Mouse (Mus musculus) kidney, adult 18-20 months (tissue): ENCODE data around the gene Abhd12b.

ENCODE experiments used
- DNase-seq: peaks from one replicate; pipeline ENCODE4 v3.0.0; 2021

The Abhd12b gene

DNA sequence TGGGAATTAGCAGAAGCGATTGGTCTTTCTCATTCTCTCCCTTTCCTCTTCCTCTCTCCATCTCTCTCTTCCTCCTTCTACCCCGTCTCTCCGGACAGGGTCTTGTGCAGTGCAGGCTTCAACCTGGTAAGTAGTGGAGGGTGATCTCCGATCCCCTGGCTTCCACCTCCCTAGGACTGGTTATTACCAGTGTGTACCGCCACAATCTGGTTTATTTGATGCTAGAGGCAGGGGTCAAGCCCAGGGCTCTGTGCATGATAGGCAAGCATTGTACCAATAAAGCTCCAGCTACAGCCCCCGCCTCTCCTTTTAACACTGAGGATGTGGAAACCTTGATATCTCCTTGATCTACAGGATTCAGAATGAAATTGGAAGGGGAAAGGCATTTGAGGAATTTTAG lies 59.7 kb downstream of the Abhd12b start:
- no peak for DNase-seq

DNA sequence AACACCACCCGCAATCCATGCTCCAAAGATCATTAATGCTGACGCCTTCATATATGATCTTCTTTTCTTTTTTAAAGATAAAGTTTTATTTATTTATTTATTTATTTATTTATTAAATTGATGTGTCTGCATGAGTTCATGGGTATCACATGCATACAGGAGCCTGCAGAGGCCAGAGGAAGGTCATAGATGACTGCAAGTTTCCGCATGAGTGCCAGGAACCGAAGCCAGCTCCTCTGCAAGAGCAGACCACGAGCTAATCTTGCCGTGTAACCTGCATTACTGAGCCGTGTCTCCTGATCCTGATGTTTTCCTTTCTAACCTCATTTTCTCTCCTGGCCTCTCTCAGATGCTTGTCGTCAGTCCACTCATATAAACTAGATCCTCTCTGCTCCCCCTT lies 60.3 kb downstream of the Abhd12b start:
- DNase-seq = no peak

DNA sequence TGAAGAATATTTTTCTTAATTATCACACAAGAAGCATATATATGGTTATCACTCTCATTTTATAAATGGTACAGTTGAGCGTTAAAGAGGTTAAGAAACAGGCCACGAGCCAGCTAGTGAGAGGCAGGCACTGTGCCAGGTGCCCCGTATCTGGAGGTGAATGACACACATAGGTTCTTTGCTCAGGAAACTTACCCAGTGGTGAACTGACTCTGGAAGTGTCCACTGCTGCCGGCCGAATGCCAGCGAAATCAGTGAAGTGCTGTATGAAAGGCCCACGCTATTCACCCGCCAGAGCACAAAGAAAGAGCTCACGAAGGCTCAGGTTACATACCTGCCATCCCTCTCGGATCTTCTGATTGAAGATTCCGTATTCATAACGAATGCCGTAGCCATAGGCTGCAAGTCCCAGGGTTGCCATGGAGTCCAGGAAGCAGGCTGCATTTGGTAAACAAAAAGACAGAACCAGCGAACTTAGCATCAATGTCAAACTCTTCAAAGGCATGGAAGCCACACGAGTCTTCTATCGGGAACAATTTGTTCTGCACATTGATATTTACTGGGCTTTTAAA lies 62.4 kb downstream of the Abhd12b start:
- no peak for DNase-seq

DNA sequence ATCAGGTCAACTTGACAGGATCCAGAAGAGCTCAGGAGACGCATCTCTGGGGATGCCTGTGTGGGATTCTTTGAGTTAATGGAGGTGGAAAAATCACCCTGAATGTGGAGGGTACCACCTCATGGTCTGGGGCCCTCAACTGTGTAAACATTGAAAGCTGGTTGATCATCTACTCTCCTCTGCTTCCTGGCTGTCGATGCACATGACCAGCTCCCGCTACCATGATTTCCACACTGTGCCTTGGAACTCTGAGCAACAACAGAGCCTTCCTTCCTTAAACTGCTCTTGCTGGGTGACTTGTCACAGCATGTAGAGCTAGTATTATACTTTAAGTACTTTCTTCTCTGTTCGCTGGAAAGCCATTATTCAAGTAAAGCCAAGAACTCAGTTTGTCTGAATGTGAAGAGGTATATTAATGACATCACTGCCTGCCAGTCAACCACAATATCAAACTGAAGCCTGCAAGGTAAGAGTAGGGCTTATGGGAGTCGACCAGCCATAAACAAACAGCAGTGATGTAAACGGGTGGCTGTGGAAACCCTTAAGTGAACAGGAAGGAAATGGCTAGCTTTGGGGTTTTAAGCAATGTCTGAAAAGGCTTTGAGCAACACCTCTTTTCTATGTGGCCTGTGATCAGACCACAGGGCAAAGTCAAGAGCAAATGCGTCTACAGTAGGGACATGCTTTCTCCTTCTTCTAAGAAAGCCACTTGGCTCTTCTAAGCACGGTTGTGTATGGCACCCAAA lies 65.0 kb downstream of the Abhd12b start:
- no peak for DNase-seq

DNA sequence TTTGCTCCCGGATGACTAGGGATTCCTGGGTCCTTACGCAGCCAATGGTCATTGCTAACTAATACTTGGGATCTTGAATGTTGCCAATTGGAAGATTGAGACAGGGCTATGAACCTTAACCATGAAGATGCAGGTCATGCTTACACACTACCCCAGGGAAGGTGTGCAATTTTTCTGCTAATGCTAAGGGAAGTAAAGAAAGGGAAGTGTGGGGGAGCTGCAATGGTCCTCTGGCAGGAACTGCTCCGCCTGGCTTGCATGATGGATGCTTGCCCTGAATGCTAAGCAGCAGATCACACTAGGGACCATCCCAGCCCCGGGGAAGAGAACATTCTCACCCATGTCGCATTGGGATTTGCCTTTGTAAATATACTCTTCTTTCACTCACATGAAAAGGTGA lies 67.5 kb downstream of the Abhd12b start:
- no peak for DNase-seq

DNA sequence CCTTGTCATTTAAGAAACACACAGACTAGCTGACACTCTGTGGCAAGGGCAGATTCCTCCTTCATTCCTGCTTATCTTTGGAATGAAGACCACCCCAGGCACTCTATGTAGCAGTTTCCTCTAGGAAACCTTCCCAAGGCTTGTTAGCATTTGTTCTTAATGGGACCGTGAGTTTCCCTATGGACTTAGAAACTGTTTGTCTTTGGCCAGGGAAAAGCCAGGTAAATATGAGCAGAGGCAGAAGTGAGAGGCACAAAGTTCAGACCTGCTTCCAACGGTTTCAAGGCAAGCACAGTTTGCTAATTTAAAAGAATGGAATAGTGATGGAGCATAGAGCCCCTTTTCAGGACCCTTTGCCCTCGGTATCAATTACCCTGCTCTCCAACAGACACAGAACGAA lies 69.4 kb downstream of the Abhd12b start:
- DNase-seq = no peak

DNA sequence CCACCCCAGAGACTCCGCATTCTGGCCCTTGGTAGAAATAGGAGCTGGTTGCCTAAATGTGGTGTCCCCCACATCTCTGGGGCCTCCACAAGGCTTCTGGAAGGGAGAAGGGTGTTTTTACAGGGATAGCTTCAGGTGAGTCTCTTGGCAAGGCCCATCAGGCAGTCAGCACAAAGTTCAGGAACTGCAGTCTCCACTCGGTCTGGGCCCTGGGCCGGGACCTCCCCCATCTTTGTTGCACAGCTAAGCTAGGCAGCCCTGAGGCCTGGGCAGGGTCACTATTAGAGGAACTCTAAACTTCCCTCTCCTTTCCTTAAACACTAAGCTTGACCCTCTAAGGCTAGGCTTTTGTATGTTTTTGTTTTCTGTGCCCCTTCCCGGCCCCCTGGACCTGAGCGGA lies 72.7 kb downstream of the Abhd12b start:
- no peak for DNase-seq

DNA sequence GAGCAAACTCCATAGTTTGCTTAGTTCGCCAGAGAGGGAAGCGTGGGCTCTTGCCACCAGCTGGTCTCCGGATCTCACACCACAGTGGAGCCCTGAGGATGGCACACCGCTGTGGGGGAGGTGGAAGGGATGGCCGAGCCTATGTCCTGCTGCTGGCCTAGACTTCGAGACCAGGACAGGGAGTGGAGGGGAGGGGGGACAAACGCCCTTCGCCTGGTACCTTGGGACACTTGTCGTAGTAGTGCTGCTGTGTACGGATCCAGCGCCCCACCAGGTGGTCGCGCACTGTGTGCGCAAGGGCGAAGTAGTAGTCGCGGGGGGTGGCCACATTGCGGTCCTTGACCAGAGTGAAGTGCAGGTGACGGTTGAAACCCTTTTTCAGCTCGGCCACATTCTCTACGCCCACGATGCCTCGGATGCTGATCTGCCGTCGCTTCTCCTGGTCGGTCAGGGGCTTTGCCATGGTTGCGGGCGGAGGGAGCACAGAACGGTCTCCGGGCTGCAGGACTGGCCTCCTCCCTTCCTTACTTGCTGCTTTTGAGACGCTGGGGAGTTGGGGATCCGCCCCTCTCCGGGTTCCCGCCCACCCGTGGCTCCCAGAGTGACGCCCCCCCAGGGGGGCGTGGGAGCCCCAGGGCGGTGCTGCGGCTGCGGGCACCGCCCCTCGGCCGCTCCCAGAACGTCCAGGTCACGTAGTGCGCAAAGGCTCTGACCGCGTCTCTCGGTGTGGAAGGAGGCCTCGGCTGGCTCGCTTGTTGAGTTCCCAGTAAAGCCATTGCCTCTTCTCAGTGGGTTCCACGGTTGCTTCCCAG lies 73.4 kb downstream of the Abhd12b start:
- peak; percentile 83 for DNase-seq

DNA sequence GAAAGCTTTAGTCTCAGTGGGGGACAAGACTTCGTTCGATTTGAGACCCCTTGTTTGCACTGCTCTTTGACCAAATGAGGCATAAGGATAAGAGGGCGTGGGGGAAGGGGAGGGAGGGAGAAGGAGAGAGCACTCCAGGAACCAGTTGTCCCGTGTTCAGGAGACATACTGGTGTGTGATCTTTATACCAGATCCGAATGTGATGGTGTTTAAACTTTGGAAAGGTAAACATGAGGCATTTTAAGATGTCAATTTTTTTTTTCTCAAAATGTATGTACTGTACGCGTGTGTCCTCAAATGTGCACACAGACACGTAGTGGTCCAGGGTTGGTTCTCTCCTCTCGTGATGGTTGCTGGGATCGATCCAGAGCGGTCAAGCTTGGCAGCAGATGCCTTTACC lies 74.2 kb downstream of the Abhd12b start:
- DNase-seq = no peak

DNA sequence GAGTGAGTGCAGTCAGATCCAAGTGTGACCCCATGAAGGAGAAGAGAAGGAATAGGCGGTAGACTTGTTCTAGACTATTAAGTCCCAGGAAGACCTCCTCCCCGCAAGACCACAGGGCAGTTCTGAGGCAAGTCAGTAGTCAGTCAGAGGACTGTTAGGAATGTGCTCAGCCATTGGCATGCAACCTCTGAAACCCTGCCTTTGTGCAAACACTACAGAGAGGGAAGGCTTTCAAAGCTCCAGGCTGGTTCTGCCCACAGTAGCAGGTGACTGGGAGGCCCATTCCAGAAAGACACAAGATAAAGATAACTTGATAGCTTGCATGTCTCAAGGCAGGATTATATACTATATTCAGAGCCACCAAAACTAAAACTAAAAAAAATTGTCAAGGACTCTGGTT lies 77.4 kb downstream of the Abhd12b start, which contains the start of gene Pygl:
Gene Pygl (minus strand): TSS at position 195 of the 400 bp plus-strand sequence.
- DNase-seq = no peak

DNA sequence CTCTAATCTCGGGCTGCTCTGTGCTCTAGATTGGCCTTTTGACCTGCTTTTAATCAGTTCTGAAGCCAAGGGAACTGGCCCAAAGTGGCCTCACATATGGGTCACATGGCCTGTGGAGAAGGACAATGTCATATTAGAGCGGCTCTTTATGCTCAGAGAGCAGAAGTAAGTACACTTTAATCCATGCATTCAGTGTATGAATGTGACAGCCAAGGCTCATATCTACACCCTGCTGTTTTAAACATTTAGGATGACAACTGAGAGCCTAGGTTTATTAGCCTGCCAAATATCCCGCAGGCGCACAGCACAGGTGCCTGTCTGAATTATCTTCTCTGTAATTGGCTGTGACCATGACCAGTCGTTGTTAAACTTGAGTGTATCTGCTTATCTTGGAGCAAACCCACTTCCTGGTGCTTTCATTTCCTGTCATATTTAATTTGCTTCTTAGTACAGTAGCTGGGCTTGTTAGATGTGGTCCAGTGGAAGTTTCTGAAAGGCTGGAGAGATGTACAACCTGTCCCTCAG lies 78.1 kb downstream of the Abhd12b start:
- no peak for DNase-seq
